Mouse (Mus musculus) heart, postnatal 0 days (tissue): ENCODE results near the gene Tesk2.

ENCODE experiments used
- CTCF ChIP-seq: IDR thresholded peaks from 2 replicates; pipeline ENCODE4 v1.5.1; 2016; ENCODE audit warnings: antibody characterized with exemption, control low read depth, low read depth
- EP300 ChIP-seq: IDR thresholded peaks from 2 replicates; pipeline ENCODE4 v1.6.1; 2016; ENCODE audit warnings: antibody characterized with exemption, low read depth

DNA sequence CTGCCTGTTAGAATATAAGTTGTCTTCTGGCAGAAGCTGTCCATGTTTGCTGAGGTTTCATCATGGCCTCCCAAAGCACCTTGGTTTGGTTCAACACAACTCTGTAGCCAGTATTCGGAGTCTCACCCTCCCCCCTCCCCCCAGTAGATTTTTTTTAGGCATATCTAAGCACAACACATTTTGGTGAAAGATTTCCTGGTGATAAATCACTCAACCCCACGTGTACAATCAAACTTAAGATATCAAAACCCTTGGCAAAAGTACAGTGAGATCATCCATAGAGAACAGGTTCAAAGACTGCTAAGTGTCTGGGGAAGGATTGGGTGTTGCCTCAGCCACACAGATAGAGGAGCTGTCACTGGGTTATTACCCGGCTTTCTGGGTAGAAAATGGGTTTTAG is 90.3 kb downstream of the Tesk2 start:
- TF ChIP-seq CTCF (no peak), EP300 (no peak)
